Mouse (Mus musculus) bone marrow, adult 2 months (tissue): ENCODE results near the gene Mpped2. TPM values are rescaled to one million over a fixed set of nuclear protein-coding genes. Genes with fewer than 3 reads are reported as not detected.

Experiments
- H3K27ac ChIP-seq: fragments of 200-500 bp; 2 replicates; pipeline ENCODE4 v1.5.1; 2012; ENCODE audit warnings: low read depth, mild to moderate bottlenecking, control low read depth, inconsistent platforms, low read length; ENCODE audit not compliant: control insufficient read depth, poor library complexity, insufficient read depth
- H3K4me1 ChIP-seq: fragments of 200-500 bp; 2 replicates; pipeline ENCODE4 v1.6.1; 2011; ENCODE audit warnings: low read length; ENCODE audit not compliant: control insufficient read depth, insufficient read depth
- H3K4me3 ChIP-seq: fragments of 200-500 bp; replicated peaks from 2 replicates; pipeline ENCODE3; 2011; ENCODE audit warnings: mild to moderate bottlenecking, low read depth, low read length, control low read depth; ENCODE audit not compliant: control insufficient read depth
- CTCF ChIP-seq: fragments of 200-500 bp; IDR thresholded peaks from 2 replicates; pipeline ENCODE4 v1.5.1; 2011; ENCODE audit warnings: low read length, control low read depth; ENCODE audit not compliant: control insufficient read depth, insufficient read depth
- POLR2A ChIP-seq: fragments of 200-500 bp; IDR thresholded peaks from 2 replicates; pipeline ENCODE4 v1.6.1; 2011; ENCODE audit warnings: low read depth, mild to moderate bottlenecking, control low read depth, low read length, borderline replicate concordance; ENCODE audit not compliant: control insufficient read depth
- WGBS: fragments of 180-500 bp; shearing (Covaris S2); methylation state at CpG from one replicate; pipeline ENCODE4 v1.1.7; 2018; 5-methylcytosine and 5-hydroxymethylcytosine counted together
- polyA plus RNA-seq: library from polyadenylated mRNA; stranded (reverse); fragments of >200 nt; gene quantifications from 2 replicates; pipeline ENCODE4 v1.2.4, GENCODE M21; 2011; ENCODE audit warnings: low replicate concordance; ENCODE audit not compliant: missing spikeins, insufficient read depth, insufficient read length

The Mpped2 gene
- polyA plus RNA-seq, 1 experiment, result 0.52 TPM

DNA sequence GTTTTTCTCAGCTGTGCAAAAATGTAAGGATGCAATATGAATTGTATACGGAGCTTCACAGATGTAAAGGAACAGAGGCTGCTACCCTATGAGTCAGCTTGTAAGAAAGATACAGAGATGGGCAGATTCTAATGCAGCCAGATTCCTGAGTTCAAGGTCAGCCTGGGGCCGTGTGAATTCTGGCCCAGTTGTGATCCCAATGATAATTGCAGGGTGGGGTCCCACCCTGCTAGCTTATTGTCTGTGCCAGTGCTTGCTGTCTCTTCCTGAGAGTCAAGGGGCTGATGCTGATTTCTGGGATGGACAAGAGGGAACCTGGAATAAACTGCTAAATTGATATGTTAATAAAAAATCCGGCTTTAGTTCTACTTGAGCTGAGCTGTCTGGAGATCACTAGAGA, 122.8 kb downstream of the Mpped2 start:
- H3K4me1 ChIP-seq, result no peaks in the 10 kb centered on the region
- 73% methylated on average over 3 of the region's 3 CpGs for whole genome bisulfite sequencing
- no peak overlapping the region for H3K27ac ChIP-seq
- no peak overlapping the region for H3K4me3 ChIP-seq
- TF ChIP-seq POLR2A, result no peak
- TF ChIP-seq CTCF, result no peak

- H3K27ac ChIP-seq, result no peak overlapping the region
Measured at GRCm38 (mm10) chr2:106821292-106821691, 128.2 kb downstream of the Mpped2 start.

GRCm38 (mm10) chr2:106821883-106822282, 128.8 kb downstream of the Mpped2 start:
- H3K27ac ChIP-seq, result no peak overlapping the region
- WGBS, result 78% methylated on average over 6 of the region's 6 CpGs
- no peak overlapping the region for H3K4me3 ChIP-seq
- H3K4me1 ChIP-seq, result no peaks in the 10 kb centered on the region
- no peak for TF ChIP-seq POLR2A
- TF ChIP-seq CTCF, result no peak

More at GRCm38 (mm10) chr2:106821292-106821691, 128.2 kb downstream of the Mpped2 start:
- Histone ChIP-seq H3K4me1 (no peaks in the 10 kb centered on the region), H3K4me3 (no peak overlapping the region)
- WGBS, result 80% methylated on average over 8 of the region's 8 CpGs
- TF ChIP-seq CTCF, result no peak
- no peak for TF ChIP-seq POLR2A

DNA sequence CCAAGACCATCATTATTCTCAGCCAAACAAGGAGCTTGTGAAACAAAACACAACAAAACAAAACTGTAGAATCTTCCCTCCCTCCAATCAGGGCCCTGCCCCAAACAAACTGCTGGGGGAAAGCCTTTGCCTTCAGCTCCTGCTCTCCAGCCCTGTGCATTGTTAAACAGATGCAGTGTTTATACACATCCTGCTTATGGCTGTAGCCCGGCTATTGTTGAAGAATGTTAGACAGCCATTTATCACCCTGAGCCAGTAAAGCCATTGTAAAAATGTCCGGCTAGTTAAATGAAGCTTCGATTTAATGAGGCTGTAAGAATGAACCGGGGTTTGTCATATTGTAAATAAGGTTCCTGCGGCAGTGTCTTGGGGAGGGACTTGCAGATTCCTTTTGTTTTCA, 129.5 kb downstream of the Mpped2 start:
- H3K4me3 ChIP-seq, result no peak overlapping the region
- H3K4me1 ChIP-seq, result no peaks in the 10 kb centered on the region
- no peak overlapping the region for H3K27ac ChIP-seq
- WGBS, result 78% methylated on average over 5 of the region's 5 CpGs
- TF ChIP-seq POLR2A (no peak), CTCF (no peak)

DNA sequence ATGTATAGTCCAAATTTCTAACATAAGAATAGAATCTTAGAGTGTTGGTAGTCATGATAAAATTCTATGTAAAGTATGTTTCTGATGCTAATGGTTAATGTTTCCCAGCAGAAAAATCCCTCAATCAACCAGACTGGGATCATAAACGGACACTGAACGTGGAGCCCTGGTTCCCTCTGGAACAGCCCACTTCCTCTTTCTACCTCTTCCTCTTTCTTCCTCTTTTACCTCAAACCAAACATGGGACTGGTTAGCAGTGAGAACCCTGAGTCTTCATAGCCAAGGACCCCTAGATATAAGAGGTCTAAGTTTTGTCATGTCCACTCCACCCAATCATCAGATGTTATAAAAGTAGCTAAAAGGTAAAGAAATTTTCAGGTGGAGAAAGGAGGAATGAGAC, 132.4 kb downstream of the Mpped2 start:
- Histone ChIP-seq H3K4me1 (no peaks in the 10 kb centered on the region), H3K4me3 (no peak overlapping the region), H3K27ac (no peak overlapping the region)
- TF ChIP-seq CTCF, result no peak
- no peak for TF ChIP-seq POLR2A
- 0% methylated on average over 2 of the region's 2 CpGs for WGBS

GRCm38 (mm10) chr2:106826023-106826422, 133.0 kb downstream of the Mpped2 start:
- Histone ChIP-seq H3K4me1 (no peaks in the 10 kb centered on the region), H3K4me3 (no peak overlapping the region), H3K27ac (no peak overlapping the region)
- WGBS, result 85% methylated on average over 1 of the region's 1 CpGs
- no peak for TF ChIP-seq POLR2A
- TF ChIP-seq CTCF, result no peak

DNA sequence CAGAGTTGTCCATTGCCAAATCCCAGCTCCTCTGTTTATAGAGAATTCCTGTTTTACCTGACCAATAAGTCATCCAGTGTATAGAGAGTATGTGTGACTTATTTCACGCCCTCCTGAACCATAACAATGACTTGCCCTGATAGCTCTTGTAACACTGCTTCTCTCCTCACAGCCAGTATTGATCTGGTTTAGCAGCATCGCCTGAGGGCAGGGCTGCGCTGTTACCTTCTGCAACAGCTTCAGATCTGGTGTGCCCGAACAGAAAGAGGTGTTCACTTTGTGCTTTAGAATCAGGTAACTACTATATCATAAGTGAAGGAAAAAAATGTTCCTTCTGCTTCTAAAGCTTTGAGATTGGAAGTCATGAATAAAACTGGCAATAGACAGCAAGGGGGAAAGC, 133.7 kb downstream of the Mpped2 start:
- WGBS, result 79% methylated on average over 4 of the region's 4 CpGs
- TF ChIP-seq POLR2A (no peak), CTCF (no peak)

GRCm38 (mm10) chr2:106828573-106829310, 135.7 kb downstream of the Mpped2 start:
- 74% methylated on average over 12 of the region's 12 CpGs for WGBS
- H3K4me1 ChIP-seq, result no peaks in the 10 kb centered on the region
- no peak overlapping the region for H3K27ac ChIP-seq
- TF ChIP-seq POLR2A (no peak), CTCF (no peak)
- H3K4me3 ChIP-seq, result no peak overlapping the region

More for the DNA sequence above, 133.7 kb downstream of the Mpped2 start:
- H3K27ac ChIP-seq, result no peak overlapping the region
- H3K4me1 ChIP-seq, result no peaks in the 10 kb centered on the region
- no peak overlapping the region for H3K4me3 ChIP-seq

GRCm38 (mm10) chr2:106829420-106829819, 136.4 kb downstream of the Mpped2 start:
- Histone ChIP-seq H3K4me3 (no peak overlapping the region), H3K4me1 (no peaks in the 10 kb centered on the region), H3K27ac (no peak overlapping the region)
- TF ChIP-seq CTCF (no peak), POLR2A (no peak)
- 85% methylated on average over 4 of the region's 4 CpGs for whole genome bisulfite sequencing
